Mouse (Mus musculus): ENCODE measurements around the gene Krt9.

Gene Krt9

DNA sequence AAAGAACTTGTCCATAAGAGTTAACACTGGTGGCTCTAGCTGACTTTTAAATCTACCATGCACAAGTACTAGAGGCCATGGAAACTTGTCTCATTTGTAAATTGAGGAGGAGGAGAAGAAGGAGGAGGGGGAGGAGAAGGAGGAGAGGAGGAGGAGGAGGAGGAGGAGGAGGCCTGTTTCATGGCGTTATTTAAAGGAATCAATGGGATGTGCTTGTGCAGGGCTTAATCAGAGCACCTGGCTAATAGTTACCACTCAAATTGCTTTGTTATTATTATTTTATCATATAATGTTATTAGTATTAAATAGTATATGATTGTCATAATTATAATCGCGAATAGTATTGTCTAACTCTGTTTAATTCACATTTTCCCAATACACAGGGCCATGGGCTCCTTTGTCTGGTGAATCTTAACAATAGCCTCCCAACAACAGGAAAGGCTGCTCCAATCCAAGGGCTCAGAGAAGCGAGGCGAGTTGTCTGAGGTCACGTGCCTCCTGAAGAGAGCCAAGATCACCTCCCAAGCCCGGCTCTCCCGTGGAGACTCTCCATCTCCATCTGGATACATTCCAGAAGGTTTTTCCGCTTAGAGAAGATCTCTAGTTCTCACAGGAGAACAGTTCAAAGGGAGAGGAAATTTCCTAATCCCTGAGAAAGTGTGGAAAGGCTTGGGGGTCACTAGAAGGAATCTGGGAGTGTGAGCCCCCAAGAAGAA, 44.3 kb downstream of the Krt9 start, which contains the start of gene Krt19:
Gene Krt19, minus strand, starts transcription at position 51 of the 716 bp plus-strand sequence.
- DNase-seq (ENCODE audit: low spot score in 2 of 2): no peak

DNA sequence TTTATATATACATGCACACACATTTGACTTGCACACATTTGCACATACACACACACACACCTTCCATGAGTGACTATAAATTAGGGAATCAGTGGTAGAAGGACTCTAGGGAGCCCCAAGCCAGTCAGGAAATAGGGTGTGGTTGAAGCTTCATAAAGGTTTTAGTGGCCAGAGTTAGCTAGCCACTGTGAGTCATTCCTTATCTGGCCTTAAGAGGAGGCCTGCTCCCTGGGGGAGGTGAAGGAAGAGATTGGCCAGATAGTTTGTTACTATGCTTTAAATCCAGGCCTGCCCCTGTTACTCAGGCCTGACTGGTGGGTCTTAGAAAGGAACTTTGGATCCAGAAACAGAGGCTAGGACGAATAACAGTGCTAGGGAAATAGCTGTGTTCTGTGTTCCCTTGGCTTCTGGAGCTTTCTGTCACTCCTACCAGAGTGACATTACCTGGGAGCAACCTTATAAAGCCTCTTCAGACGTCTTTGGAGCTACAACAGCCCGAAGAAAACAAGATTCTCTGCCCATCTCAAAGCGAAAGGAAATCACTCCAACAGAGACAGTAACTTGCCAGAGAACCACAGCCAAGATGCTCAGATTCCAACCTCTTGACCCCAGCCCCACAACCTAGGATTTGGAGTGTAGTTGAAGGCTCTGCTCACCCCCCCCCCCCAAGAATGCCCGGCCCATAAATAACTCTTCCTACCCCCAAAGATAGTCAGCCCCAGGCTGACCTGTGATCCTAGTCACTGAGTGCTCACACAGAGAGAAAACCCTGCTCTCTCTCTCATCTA, 45.3 kb downstream of the Krt9 start:
- DNase-seq (ENCODE audit: low spot score in 2 of 2): no peak

DNA sequence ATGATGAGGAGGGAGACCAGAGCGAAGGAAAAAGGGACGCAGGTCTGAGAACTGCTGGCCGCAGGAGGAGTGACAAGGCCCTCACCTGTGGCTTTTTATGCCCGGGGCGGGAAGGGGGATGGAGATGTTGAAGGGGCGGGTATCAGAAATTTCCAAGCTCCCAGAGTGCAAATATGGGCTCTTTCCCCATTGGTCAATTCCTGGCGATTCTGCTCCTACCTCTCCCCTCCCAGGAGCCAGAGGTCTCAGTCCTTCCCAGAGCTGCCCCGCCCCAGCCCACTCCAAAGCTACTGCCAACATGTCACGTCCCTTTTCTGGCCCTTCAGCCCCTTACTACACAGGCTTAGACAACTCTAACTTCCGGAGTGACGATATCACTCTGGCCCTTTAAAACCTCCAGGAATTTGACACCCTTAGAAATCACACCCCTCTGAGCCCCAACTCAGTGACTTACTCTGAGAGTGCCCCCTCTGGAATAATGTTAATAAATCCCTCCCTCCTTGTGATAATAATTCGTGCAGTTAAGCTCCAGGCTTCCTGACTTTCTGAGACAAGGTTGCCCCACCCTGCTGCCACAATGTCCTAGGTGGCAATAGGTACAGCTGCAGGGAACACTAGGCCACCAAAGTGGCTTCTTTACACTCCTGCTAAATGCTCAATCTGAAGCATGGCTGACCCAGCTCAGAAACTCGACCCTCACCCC, 47.0 kb downstream of the Krt9 start:
- no peak for DNase-seq (ENCODE audit: low spot score in 2 of 2)

DNA sequence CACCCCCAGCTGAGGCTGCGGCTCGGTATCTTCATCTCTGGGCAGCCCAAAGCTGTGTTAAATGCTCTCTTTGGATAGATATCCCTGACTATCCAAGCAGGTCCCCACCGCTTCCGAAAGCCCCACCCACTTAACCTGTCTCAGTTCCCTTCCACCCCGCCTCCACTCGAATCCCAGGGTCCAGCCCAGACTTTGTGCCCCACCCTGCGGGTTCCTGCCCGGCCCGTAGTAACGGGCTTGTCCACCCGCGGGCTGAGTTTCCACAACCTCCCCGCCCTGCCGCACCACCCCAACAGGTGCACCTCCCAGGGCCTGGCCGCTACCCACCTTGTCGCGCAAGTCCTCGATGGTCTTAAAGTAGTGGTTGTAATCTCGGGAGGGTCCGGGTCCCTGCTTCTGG, 47.9 kb downstream of the Krt9 start:
- no peak for DNase-seq (ENCODE audit: low spot score in 2 of 2)

DNA sequence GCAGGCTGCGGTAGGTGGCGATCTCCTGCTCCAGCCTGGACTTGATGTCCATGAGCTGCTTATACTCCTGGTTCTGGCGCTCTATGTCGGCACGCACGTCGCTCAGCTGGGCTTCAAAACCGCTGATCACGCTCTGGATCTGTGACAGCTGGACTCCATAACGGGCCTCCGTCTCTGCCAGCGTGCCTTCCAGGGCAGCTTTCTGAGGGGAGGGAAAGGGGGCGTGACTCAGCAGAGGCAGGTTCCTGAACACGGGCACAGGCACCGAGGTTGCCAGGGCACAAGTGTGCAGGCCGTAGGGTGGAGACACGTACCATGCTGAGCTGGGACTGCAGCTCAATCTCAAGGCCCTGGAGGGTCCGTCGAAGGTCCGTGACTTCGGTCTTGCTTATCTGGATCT, 52.1 kb downstream of the Krt9 start:
- no peak for DNase-seq (ENCODE audit: low spot score in 2 of 2)

DNA sequence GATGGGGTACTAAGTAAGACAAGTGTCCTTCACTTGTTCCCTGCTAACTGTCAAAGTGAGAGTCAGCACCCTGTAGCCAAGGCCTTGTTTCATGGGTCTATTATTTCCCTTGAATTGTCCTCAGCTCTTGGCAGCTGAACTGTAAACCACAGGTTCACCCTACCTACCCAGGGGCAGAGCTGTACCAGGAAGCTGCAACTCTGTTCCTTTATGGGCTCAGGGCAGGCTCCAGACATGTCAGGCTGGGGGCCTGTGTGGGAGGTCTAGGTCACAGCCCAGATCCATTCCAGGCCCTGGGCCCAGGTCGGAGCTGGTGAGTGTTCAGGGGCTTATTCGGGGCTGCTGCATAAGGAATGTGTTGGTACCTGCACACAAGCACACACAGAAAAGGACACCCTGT, 53.7 kb downstream of the Krt9 start:
- DNase-seq (ENCODE audit: low spot score in 2 of 2): no peak

DNA sequence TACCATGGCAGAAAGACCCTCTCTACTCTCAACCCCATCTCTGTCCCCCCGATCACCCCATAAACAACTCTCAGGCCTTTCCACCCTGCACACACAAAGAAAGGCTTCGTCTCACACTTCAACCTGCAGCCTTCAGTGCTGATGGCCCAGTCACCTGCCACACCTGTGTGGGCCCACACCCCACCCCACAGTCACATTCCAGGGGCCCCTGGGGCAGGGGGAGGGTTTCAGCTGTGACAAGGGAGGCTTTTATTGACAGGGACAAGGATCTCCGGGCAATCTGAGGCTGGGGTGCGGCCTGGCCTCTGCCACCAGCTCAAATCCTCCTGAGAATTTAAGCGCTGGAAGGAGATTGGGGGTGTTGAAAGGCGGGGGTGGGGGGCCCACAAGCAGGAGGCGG, 54.2 kb downstream of the Krt9 start:
- no peak for DNase-seq (ENCODE audit: low spot score in 2 of 2)

DNA sequence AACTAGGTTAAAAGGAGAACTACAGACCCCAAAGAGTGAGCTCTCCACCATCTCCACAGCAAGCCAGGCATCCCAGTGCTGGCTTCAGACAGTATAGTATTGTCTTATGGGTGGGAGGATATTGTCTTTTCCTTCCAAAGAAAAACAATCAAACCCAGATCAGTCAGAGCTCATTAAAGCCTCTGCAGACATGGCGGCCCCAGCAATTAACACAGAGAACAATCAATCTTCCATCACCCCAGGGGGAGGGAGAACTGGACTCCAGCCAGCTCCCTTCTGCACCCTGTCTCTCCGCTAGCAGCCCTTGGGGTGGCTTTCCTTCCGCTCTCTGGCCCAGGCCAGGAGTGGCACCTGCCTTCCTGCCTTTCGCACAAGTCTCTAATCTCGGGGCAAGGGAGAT, 55.4 kb downstream of the Krt9 start:
- no peak for DNase-seq (ENCODE audit: low spot score in 2 of 2)

Data from spleen, postnatal 14 days (tissue).